Mouse (Mus musculus) heart, embryonic 15.5 days (tissue): Measurements from ENCODE around the gene Rasgrf1. TPM values are rescaled to one million over a fixed set of nuclear protein-coding genes. Genes with fewer than 3 reads are reported as not detected.

Experiments used
- ATAC-seq: fragments of 200-750 bp; cut with Nextera tagmentation; replicated peaks from 2 replicates; pipeline ENCODE4 v1.8.0; 2017; ENCODE audit warnings: low read depth, moderate TSS enrichment; ENCODE audit not compliant: insufficient number of reproducible peaks, insufficient read depth, low FRiP score
- H3K27ac ChIP-seq: fragments of 300-500 bp; sonication (generic); 2 replicates; pipeline ENCODE4 v1.5.1; 2015; ENCODE audit warnings: mild to moderate bottlenecking, inconsistent platforms
- H3K27me3 ChIP-seq: fragments of 300-500 bp; sonication (generic); 2 replicates; pipeline ENCODE4 v1.6.1; 2015; ENCODE audit warnings: inconsistent platforms
- H3K36me3 ChIP-seq: fragments of 300-500 bp; sonication (generic); 2 replicates; pipeline ENCODE4 v1.6.1; 2015; ENCODE audit warnings: mild to moderate bottlenecking, inconsistent platforms
- H3K4me1 ChIP-seq: fragments of 300-500 bp; sonication (generic); replicated peaks from 2 replicates; pipeline ENCODE4 v1.6.1; 2015; ENCODE audit warnings: inconsistent platforms
- H3K4me2 ChIP-seq: fragments of 300-500 bp; sonication (generic); 2 replicates; pipeline ENCODE4 v1.6.1; 2015; ENCODE audit warnings: inconsistent platforms, mild to moderate bottlenecking, moderate library complexity
- H3K4me3 ChIP-seq: fragments of 300-500 bp; sonication (generic); 2 replicates; pipeline ENCODE4 v1.5.1; 2015; ENCODE audit warnings: mild to moderate bottlenecking, inconsistent platforms
- H3K9ac ChIP-seq: fragments of 300-500 bp; sonication (generic); 2 replicates; pipeline ENCODE4 v1.6.1; 2015; ENCODE audit warnings: mild to moderate bottlenecking, inconsistent platforms
- H3K9me3 ChIP-seq: fragments of 300-500 bp; sonication (generic); replicated peaks from 2 replicates; pipeline ENCODE4 v1.6.1; 2016; ENCODE audit warnings: inconsistent platforms
- WGBS: fragments of 180-500 bp; shearing (Covaris S2); methylation state at CpG from one replicate; pipeline ENCODE4 v1.1.7; 2015; ENCODE audit warnings: mixed read lengths; 5-methylcytosine and 5-hydroxymethylcytosine counted together
- polyA plus RNA-seq: library from polyadenylated mRNA; unstranded; fragments of >200 nt; fragmentation: Nextera tagmentation; extraction: Ambion mirVana; gene quantifications from 2 replicates; pipeline ENCODE4 v1.2.1, GENCODE M21; 2015

The Rasgrf1 gene
- polyA plus RNA-seq, 1 experiment from 2014 or later, result 0.11 TPM

DNA sequence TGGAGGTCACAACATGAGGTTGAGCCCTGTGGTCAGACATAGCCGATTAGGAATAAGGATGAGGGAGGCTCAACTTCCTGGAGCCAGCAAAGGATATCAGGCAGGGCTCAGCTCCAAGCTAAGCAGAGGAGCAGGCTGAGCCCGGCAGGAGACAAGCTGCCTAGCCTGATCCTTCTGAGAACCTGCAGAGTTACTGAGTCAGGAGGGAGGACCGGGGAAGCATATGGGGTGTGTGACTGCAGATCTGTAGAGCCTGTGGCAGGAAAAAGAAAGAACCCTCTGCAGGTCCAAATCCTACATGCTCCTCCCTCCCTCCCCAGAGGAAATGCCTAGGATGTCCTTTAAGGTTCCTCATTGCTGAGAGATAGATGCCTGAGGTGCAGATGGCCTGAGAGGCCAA, 62.6 kb downstream of the Rasgrf1 start:
- 0 out of 2 replicates have a peak, but pooled peaks cover 6% of the 10 kb centered on the region for H3K27me3 ChIP-seq
- no peaks in the 10 kb centered on the region for H3K9me3 ChIP-seq
- H3K4me2 ChIP-seq, result no peak overlapping the region
- no peak overlapping the region for H3K4me3 ChIP-seq
- peaks cover 8% of the 10 kb centered on the region for H3K4me1 ChIP-seq
- H3K27ac ChIP-seq, result no peak overlapping the region
- 24% methylated on average over 3 of the region's 3 CpGs for WGBS
- no peak for ATAC-seq
- no peak overlapping the region for H3K9ac ChIP-seq
- H3K36me3 ChIP-seq, result no peaks in the 10 kb centered on the region

DNA sequence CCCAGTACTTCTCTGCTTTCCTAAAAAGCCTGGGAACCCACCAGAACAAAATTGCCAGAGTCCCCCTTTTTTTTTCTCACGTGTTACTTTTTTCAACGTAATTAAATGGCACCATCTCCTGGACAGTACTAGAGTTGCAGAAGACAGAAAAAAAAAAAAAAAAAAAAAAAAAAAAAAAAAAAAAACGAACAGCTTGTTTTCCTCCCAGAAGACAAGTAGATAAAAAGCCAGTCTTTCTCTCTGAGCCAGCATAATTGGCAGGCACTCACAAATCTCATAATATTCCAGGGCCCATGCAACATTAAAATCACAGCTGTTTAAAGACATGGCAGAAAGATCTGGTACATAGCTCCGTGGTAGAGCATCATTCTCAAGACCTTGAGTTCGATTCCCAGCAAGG, 64.1 kb downstream of the Rasgrf1 start:
- Histone ChIP-seq H3K4me2 (no peak overlapping the region), H3K9ac (no peak overlapping the region), H3K27ac (no peak overlapping the region), H3K27me3 (0 out of 2 replicates have a peak, but pooled peaks cover 6% of the 10 kb centered on the region), H3K4me3 (no peak overlapping the region), H3K9me3 (no peaks in the 10 kb centered on the region), H3K36me3 (no peaks in the 10 kb centered on the region), H3K4me1 (peaks cover 8% of the 10 kb centered on the region)
- 30% methylated on average over 5 of the region's 5 CpGs for WGBS
- no peak for ATAC-seq

GRCm38 (mm10) chr9:89974463-89974931, 64.8 kb downstream of the Rasgrf1 start:
- WGBS, result 67% methylated on average over 10 of the region's 10 CpGs
- H3K9ac ChIP-seq, result no peak overlapping the region
- no peak overlapping the region for H3K27ac ChIP-seq
- no peak for ATAC-seq
- H3K9me3 ChIP-seq, result no peaks in the 10 kb centered on the region
- no peak overlapping the region for H3K4me3 ChIP-seq
- 0 out of 2 replicates have a peak, but pooled peaks cover 6% of the 10 kb centered on the region for H3K27me3 ChIP-seq
- H3K4me1 ChIP-seq, result peaks cover 8% of the 10 kb centered on the region
- H3K36me3 ChIP-seq, result no peaks in the 10 kb centered on the region
- H3K4me2 ChIP-seq, result no peak overlapping the region

GRCm38 (mm10) chr9:89976366-89976940, 66.7 kb downstream of the Rasgrf1 start:
- no peak; the same call in 1 of the 2 replicates for ATAC-seq
- WGBS, result 68% methylated on average over 6 of the region's 6 CpGs

DNA sequence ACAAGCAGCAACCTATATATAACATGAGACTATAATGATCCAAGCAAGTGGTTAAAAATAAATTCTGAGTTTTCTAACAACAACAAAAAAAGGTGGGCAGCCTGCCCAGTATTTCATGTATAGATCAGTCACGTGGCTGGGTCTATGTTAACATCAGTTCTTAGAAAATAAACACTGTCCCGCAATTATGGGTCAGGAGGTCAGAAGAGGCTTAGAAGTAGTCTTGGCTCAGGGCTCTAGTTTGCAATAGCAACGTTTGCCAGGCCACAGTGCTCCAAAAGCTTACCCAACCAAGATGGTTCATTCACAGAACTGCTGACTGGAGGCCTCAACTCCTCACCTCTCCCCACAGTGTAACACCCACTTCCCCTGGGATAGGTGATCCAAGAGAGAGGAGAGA, 69.5 kb downstream of the Rasgrf1 start:
- no peak overlapping the region for H3K9ac ChIP-seq
- no peaks in the 10 kb centered on the region for H3K36me3 ChIP-seq
- H3K9me3 ChIP-seq, result no peaks in the 10 kb centered on the region
- ATAC-seq, result no peak
- no peak overlapping the region for H3K4me2 ChIP-seq
- H3K4me3 ChIP-seq, result no peak overlapping the region
- H3K27me3 ChIP-seq, result no peaks in the 10 kb centered on the region
- 20% methylated on average over 3 of the region's 3 CpGs for WGBS
- no peak overlapping the region for H3K27ac ChIP-seq
- H3K4me1 ChIP-seq, result peaks cover 4% of the 10 kb centered on the region

More at GRCm38 (mm10) chr9:89976366-89976940, 66.7 kb downstream of the Rasgrf1 start:
- Histone ChIP-seq H3K27ac (no peak overlapping the region), H3K27me3 (0 out of 2 replicates have a peak, but pooled peaks cover 6% of the 10 kb centered on the region), H3K36me3 (no peaks in the 10 kb centered on the region), H3K4me3 (no peak overlapping the region), H3K9ac (no peak overlapping the region), H3K9me3 (no peaks in the 10 kb centered on the region), H3K4me1 (peaks cover 8% of the 10 kb centered on the region), H3K4me2 (no peak overlapping the region)

GRCm38 (mm10) chr9:89982256-89982655, 72.5 kb downstream of the Rasgrf1 start:
- H3K27ac ChIP-seq, result no peak overlapping the region
- H3K9ac ChIP-seq, result no peak overlapping the region
- no peaks in the 10 kb centered on the region for H3K36me3 ChIP-seq
- H3K27me3 ChIP-seq, result no peaks in the 10 kb centered on the region
- no peak overlapping the region for H3K4me2 ChIP-seq
- ATAC-seq, result no peak
- no peak overlapping the region for H3K4me3 ChIP-seq
- no peaks in the 10 kb centered on the region for H3K4me1 ChIP-seq
- H3K9me3 ChIP-seq, result no peaks in the 10 kb centered on the region
- 53% methylated on average over 1 of the region's 1 CpGs for WGBS

DNA sequence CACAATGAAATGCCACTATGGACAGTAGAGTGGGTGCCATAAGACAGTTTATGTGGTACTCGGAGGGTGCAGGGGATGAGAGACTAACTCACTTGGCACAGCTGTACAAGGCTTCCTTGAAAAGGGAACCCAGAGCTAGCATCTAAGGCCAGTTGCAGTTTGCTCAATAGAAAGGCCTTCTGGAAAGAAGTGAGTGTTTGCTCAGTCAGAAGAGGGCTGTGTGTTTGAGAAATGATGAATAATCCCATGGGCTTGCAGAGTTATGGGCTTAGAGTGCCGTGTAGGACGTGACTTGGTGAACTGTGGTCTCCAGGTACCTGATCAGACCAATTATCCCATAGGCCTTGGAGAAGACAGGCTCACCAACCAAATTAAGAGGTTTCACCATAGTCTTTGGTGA, 78.3 kb downstream of the Rasgrf1 start:
- H3K9ac ChIP-seq, result no peak overlapping the region
- no peak overlapping the region for H3K4me2 ChIP-seq
- WGBS, result 80% methylated on average over 3 of the region's 3 CpGs
- H3K36me3 ChIP-seq, result no peaks in the 10 kb centered on the region
- no peak for ATAC-seq
- no peak overlapping the region for H3K27ac ChIP-seq
- H3K9me3 ChIP-seq, result no peaks in the 10 kb centered on the region
- H3K4me3 ChIP-seq, result no peak overlapping the region
- no peaks in the 10 kb centered on the region for H3K27me3 ChIP-seq
- H3K4me1 ChIP-seq, result no peaks in the 10 kb centered on the region

GRCm38 (mm10) chr9:89988811-89989528, 79.3 kb downstream of the Rasgrf1 start:
- Histone ChIP-seq H3K27me3 (no peaks in the 10 kb centered on the region), H3K9me3 (no peaks in the 10 kb centered on the region), H3K4me3 (no peak overlapping the region), H3K9ac (no peak overlapping the region), H3K4me2 (no peak overlapping the region), H3K4me1 (no peaks in the 10 kb centered on the region), H3K36me3 (no peaks in the 10 kb centered on the region), H3K27ac (no peak overlapping the region)
- 72% methylated on average over 10 of the region's 10 CpGs for WGBS
- ATAC-seq, result no peak

GRCm38 (mm10) chr9:90006432-90006831, 96.7 kb downstream of the Rasgrf1 start:
- no peaks in the 10 kb centered on the region for H3K36me3 ChIP-seq
- H3K4me2 ChIP-seq, result no peak overlapping the region
- no peak overlapping the region for H3K27ac ChIP-seq
- ATAC-seq, result no peak
- H3K4me1 ChIP-seq, result peaks cover 3% of the 10 kb centered on the region; the same call in 1 of the 2 replicates
- no peak overlapping the region for H3K9ac ChIP-seq
- WGBS, result 75% methylated on average over 3 of the region's 3 CpGs
- no peaks in the 10 kb centered on the region for H3K27me3 ChIP-seq
- no peaks in the 10 kb centered on the region for H3K9me3 ChIP-seq
- H3K4me3 ChIP-seq, result no peak overlapping the region

DNA sequence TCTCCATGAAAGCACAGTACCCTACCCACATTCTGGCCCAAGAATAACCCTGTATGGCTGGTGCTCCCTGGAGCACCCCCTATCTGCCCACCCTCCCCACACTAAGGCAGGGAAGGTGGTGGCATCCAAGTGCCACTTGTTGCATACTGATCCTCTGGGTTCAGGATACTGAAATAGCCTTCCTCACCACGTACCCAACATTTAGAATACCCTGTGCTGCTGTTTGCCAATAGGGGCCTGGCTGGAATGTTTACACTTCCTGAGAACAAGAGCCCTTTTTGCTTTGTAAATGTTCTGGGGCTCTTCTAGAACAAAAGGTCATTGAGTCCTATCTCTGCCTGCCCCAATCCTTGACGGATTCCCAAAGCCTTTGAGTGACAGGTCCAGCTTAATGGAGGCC, 97.4 kb downstream of the Rasgrf1 start:
- no peaks in the 10 kb centered on the region for H3K36me3 ChIP-seq
- H3K27ac ChIP-seq, result no peak overlapping the region
- H3K4me2 ChIP-seq, result no peak overlapping the region
- H3K9ac ChIP-seq, result no peak overlapping the region
- peaks cover 3% of the 10 kb centered on the region; the same call in 1 of the 2 replicates for H3K4me1 ChIP-seq
- 21% methylated on average over 2 of the region's 2 CpGs for WGBS
- H3K27me3 ChIP-seq, result no peaks in the 10 kb centered on the region
- no peak for ATAC-seq
- no peak overlapping the region for H3K4me3 ChIP-seq
- H3K9me3 ChIP-seq, result no peaks in the 10 kb centered on the region

- no peak; the same call in 1 of the 2 replicates for ATAC-seq
- Histone ChIP-seq H3K27me3 (no peaks in the 10 kb centered on the region), H3K4me1 (peaks cover 3% of the 10 kb centered on the region; the same call in 1 of the 2 replicates), H3K36me3 (no peaks in the 10 kb centered on the region), H3K4me2 (no peak overlapping the region), H3K9ac (no peak overlapping the region), H3K4me3 (no peak overlapping the region), H3K27ac (no peak overlapping the region), H3K9me3 (no peaks in the 10 kb centered on the region)
- WGBS, result 55% methylated on average over 6 of the region's 6 CpGs
These were observed 98.4 kb downstream of the Rasgrf1 start for GRCm38 (mm10) chr9:90008138-90008537.
